Mouse (Mus musculus) cerebellum, adult 11 months (tissue): ENCODE data around the gene Nr2e1.

Experiments used
- DNase-seq: peaks from one replicate; pipeline ENCODE4 v3.0.0; 2022

Nr2e1 gene

GRCm38 (mm10) chr10:42583157-42583872 lies at the start of gene Nr2e1, which contains the start of gene Ostm1:
Gene Nr2e1 (minus strand): TSS chr10:42583632.
Gene Ostm1 (plus strand): TSS chr10:42583822.
- peak; percentile 15 for DNase-seq

DNA sequence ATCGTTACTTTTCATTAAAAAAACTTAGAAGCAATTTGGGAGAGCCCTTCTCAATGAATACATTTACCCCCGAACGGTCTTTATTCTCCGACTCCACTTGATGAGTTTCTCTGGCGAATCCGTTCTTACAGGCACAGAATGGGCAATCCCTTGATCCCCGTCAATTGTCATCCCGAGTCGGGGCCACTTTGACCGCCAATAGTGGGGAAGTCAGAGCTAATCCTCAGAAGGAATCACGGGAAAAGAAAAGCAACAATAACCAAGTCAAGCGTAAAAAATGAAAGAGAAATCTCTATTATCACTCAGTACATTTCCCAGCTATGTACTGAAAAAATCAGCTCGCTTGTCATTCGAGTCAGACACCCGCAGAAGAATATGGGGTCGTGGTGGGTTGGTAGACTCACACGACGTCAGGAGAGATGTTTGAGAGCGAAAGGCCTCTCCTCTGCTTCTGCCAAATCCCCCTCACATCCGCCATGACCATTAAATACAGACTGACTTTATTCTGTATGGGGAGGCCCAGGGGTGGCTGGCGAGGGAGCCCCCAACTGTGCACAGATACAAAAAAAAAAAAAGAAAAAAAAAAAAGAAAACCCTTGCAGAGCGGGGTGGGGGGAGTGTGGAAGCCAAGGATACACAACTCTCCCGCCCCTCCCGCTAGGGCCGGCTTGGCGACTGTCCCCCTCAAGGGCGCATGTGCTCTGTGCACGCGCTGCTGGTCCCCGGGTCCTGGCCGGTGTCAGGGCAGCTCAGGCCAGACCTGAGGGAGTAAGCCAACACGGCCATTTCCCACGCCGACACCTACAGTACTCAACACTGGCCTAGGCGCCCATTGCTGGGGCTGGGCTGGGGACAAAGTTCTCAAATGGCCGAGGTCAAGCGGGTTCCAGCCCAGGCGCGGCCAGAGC lies 49.3 kb upstream of the Nr2e1 start:
- DNase-seq, result no peak

DNA sequence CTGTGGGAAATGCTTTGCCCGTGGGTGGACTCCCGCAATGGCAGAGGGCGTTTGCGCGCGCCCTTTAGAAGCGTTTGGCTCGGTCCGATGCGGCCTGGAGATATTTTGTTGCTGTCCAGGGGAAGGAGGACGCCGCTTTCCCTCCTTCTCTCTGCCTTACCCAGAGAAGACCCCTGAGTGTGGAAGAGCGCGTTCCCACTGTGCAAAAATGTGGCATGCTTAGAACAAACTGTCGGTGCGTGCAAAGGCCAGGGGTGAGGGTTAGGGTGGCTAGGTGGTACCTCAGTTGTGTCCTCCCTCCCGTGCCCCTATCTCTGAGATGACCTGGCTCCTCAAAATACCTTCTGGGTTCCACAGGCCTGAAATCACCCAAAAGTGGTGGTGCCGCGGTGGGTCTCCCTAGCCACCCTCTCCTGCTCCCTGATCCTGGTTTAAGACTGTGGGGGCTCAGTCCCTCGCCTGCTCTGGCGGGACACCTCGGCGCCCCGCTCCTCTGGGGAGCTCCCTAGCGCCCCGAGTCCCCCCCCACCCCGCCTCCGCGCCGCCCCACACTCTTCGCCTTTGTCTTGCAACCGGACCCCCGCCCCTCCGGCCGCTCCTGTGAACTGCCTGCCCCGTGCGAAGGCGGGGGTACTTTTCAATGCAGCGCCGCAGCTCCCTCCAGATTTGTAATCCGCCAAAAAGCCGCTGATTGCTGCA lies 48.5 kb upstream of the Nr2e1 start:
- no peak for DNase-seq

DNA sequence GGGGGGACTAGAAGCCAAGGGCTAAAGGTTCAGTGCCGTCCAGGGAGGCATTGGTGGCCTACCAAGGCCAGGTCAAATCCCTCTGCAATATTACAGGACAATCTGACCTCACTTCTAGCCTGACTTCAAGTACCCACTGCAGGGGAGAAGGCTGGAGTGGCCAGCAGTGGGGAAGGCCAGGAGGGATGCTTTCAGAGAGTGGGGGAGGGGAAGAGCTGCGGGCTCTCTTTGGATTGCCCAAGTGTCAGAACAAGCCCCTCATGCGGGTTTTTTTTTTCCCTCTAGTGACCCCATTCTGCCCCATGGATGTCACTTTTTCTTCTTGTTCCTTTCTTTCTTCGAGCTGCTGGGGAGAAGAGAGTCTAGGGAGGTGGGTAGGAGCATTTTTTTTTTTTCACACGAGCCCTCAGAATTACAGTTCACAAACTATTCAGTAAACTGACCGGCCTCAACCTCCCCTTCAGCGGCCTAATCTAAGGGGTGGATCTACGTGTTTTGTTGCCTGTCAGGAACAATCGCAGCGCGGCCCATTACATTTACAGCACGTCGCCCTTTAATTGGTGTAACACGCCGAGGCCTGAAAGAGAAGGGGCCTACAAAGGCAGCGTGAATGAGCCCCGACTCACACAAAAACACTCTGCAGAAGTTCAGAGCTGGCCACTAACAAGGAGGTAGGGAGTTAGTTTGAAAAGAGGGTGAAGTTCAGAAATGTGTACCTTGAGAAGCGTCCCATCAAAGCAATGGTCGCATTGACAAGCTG lies 47.3 kb upstream of the Nr2e1 start:
- DNase-seq, result no peak

- DNase-seq, result no peak
These were observed 42.5 kb upstream of the Nr2e1 start for GRCm38 (mm10) chr10:42625907-42626306.

GRCm38 (mm10) chr10:42618291-42618690 lies 34.9 kb upstream of the Nr2e1 start:
- no peak for DNase-seq

DNA sequence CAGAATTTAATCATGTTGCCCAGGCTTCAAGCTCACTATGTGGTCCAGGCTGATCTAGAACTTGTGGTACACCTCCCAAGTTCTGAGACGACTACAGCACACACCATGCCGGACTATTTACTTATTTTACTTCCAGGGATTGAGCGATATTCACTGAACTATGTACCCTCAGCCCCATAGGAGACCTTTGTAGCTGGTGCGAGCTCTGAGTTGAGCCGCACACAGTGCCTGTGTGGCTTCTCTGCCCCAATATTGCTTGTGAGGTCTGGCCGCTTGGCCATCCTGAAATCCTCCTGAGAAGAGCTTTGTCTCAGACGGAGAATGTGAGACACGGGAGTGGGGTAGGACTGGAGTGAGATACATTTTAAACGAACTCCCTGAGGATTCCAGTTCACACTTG lies 31.3 kb upstream of the Nr2e1 start:
- no peak for DNase-seq

GRCm38 (mm10) chr10:42613639-42614381 lies 30.4 kb upstream of the Nr2e1 start:
- DNase-seq, result no peak

DNA sequence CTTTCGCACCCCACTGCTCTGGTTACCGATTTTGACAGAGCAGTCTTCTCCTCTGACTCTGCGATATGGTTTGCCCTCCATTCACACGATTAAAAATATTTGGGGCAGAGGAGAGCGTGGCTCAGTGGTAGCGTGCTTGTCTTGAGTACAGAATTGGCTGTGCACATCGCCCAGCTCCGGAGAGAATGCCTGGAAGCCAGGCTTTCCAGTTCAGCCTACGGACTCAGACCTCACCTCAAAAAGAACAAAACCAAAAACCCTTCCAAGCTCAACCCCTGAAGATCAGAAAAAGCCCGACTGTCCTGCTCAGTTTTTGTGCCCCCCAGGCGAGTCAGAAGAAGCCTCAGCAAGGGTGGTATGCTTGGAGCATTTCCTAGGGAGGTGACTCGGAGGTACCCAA lies 29.6 kb upstream of the Nr2e1 start:
- DNase-seq, result no peak

GRCm38 (mm10) chr10:42606757-42607156 lies 23.3 kb upstream of the Nr2e1 start:
- no peak for DNase-seq

DNA sequence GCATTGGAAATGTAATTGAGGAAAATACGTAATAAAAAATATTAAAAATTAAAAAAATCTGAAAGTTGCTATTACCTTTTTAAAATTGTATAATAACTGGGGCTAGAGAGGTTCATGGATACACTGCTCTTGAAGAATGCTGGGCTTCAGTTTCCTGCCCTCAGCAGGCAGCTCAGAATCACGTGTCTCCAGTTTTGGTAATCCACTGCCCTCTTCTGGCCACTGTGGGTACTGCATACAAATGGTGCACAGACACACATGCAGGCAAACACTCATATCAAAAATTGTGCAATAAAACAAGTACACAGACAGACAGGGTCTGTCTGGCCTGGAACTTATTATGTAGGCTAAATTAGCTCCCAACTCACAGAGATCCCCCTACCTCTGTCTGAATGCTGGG lies 21.4 kb upstream of the Nr2e1 start:
- DNase-seq, result no peak

- DNase-seq, result no peak
These were observed 18.1 kb upstream of the Nr2e1 start for GRCm38 (mm10) chr10:42601556-42601955.

- DNase-seq, result no peak
These were observed 15.2 kb upstream of the Nr2e1 start for GRCm38 (mm10) chr10:42598615-42599014.

DNA sequence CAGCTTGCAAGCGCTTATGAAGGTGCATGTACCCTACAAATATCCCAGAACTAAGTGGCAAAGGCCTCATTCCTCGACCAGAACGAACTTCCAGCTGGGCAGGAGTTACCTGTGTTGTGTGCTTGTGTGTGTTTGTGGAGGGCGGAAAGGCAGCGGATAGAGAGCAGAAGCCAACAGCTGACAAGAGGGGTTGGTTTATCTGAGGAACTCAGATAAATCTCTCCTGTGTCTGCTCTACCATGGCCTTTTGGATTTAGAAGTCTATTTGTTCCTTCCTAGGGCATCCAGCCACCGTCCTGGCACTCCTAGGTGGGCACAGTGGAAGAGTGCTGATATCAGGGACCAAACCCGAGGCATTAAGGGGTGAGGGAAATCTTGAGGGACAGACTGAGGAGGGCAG lies 9.8 kb upstream of the Nr2e1 start:
- DNase-seq, result no peak

DNA sequence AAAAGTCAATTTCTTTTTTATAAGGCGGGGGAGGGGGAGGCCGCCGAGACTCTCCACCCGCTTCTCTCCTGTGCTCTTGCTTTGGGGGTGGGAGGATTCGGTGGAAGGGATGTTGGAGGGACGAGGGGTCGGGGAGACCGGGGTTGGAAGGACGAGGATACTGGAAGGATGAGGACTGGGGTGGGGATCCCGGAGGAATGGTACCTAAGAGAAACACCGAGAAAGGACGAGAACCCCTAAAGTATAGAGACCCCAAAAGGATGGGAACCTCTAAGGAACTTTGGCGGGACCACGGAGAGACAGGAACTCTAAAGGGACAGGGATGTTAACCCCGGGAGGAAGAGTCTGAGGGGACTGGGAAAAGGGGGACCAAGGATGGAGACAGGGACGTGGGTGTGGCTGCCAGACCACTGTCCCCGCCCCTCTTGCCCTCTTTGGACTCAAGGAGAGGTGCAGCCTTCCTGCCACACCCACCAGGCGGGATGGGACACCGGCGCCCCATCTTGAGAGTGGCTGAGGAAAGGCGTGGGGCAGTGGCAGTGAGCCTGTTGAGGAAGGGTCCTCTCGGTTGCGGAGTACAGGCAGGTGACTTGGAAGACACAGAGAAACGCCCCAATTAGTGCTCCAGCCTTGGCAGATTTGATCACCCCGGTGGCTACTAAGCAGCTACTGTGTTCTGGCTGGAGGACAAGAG lies 8.7 kb upstream of the Nr2e1 start:
- DNase-seq, result no peak

DNA sequence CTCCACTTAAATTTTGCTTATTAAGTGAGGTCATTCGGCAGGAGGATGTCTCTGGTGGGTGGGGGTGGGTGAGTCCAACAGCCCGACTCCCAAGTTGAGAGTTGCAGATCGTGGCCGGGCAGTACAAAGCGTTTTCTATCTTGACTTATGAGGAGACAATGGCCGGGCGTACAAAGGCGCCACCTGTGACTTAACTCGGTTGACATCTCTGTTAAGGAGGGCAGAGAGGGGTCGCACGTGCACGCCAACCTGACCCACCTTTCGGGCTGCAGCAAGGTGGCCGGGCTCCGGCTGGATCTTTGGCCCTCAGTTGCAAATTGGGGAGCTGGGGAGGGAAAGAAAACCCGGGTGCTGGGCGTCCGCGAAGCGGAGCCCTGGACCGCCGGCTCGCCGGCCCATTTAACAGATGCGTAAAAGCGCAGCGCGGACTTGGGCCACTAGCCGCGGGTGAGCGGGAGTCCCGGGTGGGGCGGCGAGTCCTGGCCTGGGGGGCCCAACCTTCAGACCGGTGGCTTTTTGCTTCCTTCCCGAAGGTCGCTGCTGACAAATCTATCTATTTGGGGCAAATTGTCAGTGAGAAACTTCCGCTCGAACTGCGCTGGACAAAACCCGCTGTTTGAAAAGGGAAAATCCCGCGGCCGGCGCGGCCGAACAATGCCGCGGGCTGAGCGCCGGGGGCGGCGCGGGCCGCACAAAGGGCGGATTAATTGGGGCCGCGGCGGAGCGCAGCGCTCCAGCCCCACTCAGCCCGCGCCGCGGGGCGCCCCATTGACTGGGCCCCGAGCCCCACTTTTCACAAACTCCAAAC lies 8.0 kb upstream of the Nr2e1 start:
- no peak for DNase-seq

DNA sequence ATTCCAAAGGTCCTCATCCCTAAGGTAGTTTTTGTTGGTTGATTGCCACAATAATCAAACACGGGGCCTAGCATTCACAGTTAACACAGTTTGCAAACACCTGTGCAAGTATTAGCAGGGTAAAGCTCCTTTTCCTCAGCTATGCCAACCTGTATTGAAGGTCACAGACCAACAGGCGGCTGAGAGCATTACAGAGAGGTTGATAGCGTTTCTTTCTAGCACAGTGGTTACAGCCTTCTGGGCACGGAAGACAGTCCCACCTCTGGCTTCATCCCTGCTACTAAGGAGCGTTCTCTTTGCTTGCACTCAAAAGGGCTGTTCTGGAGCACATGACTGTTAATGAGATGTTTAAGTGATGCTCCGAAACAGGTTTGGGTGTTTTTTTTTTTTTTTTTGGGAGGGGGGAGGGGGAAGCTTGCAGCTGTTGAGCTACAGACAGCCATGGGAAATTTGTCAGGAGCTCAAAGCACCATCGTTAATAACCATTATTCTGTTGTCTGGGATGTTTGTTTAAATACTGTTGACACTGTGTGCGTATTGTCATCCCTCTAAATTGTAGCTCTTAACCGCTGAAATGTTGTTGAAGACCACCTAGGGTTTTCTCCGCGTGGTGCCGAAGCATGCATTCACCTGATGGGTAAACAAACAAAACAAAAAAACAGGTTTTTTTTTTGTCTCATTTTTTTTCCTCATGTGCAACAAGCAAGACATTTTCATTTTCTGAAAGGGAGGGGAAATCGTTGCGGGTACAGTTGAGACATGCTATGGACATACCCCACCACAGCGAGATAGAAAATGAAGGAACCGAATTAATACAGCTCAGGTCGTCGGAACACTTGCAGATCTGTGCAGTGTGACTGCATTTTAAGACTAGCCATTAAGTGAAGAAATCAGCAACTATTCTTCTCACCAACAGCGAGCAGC lies 7.1 kb upstream of the Nr2e1 start:
- no peak for DNase-seq

DNA sequence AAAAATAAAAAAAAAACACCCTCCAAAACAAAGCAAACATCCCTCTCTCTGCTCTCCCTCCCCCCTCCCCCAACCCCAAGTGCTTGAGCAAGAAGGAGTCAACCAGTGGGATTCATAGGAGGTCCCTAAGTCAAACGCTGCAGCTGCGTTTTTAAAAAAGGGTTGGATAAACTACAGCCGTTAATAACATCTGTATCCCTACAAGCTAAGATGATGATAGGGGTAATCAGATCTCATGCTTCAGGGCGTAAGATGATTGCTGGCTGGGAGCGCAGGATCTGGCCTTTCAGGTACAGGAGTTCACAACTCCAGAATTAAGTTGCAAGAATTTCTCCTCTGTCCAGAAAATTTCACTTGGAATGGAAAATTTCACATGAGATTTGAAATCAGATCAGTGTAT lies 6.1 kb upstream of the Nr2e1 start:
- DNase-seq, result no peak
